In the genomic region with DNA sequence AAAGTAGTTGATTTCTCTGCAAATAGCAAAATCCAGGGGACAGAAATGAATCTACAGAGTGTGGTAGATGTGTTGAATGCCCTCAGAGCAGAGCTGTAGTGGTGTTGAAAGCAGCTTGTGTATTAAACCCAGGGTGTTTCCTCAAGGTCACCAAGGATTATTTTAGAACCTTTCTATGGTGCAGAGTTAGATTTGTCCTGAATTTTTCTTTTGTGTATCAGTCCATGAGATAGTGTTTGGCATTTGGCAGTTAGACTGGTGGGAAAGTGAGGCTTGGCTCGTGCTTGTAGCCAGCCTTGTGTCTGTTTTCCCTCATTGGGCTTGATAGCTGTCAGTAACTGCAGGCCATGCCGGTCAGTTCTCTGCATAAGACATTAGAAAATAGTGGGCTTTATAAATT, we compare ENCODE assay signal across 9 mouse cellular contexts. TPM values are rescaled to one million over a fixed set of nuclear protein-coding genes. Genes with fewer than 3 reads are reported as not detected.
DNase-seq lines count a peak whose midpoint lies in the region; ATAC-seq lines count a peak whose summit lies in the region.
"Had no signal": no experiment of that assay in that cellular context is flagged by ENCODE, and none has a peak within 500 bp of the region (broad histone marks: within the 10 kb centered on the region; RNA-seq: fewer than 3 reads in every experiment).

No protein-coding gene starts in this region.

- ATAC-seq in embryonic facial prominence, embryonic 12.5 days (ENCODE audit: insufficient number of reproducible peaks, insufficient read depth, low FRiP score, low TSS enrichment), result no peak
- no peak for ATAC-seq in midbrain, embryonic 11.5 days (ENCODE audit: low FRiP score)
- no peak for ATAC-seq in erythroid progenitor cell, adult 5-6 weeks (replicated peaks; ENCODE audit: low FRiP score, poor library complexity, severe bottlenecking)

- H3K4me2 ChIP-seq in embryonic facial prominence, embryonic 12.5 days (replicated peaks), result peak overlapping the region; percentile 37
- H3K4me2 ChIP-seq in midbrain, embryonic 11.5 days, result peak overlapping the region; percentile 35

- H3K4me3 ChIP-seq in embryonic facial prominence, embryonic 12.5 days, result peak overlapping the region; percentile 10; the same call in 1 of the 2 replicates
- peak overlapping the region; percentile 13; the same call in 1 of the 2 replicates for H3K4me3 ChIP-seq in midbrain, embryonic 11.5 days (ENCODE audit: low read depth, low read length)

- peaks cover 33% of the 10 kb centered on the region for H3K4me1 ChIP-seq in embryonic facial prominence, embryonic 12.5 days
- peaks cover 26% of the 10 kb centered on the region for H3K4me1 ChIP-seq in midbrain, embryonic 11.5 days (ENCODE audit: control insufficient read depth, insufficient read depth, low read length)

- H3K27ac ChIP-seq in embryonic facial prominence, embryonic 12.5 days, result no peak overlapping the region
- H3K27ac ChIP-seq in midbrain, embryonic 11.5 days (ENCODE audit: low read depth, low read length), result no peak overlapping the region

- H3K27me3 ChIP-seq in embryonic facial prominence, embryonic 12.5 days, result no peaks in the 10 kb centered on the region
- no peaks in the 10 kb centered on the region for H3K27me3 ChIP-seq in midbrain, embryonic 11.5 days (ENCODE audit: control insufficient read depth, insufficient read depth, low read length)

- peak; percentile 86 for DNase-seq in heart, adult 11 months
- DNase-seq in heart, postnatal 25 days (ENCODE audit: low spot score), result no peak
- peak; percentile 62 to 64 for DNase-seq in heart, postnatal 10 days
- peak; percentile 86 for DNase-seq in midbrain, embryonic 11.5 days (ENCODE audit: low spot score, missing footprints)
- DNase-seq in adrenal gland, postnatal 25 days, result no peak
- no peak for DNase-seq in right cerebral cortex, postnatal 25 days
- DNase-seq: adrenal gland, postnatal 10 days had no signal

- no peaks in the 10 kb centered on the region for H3K9me3 ChIP-seq in embryonic facial prominence, embryonic 12.5 days
- no peaks in the 10 kb centered on the region for H3K9me3 ChIP-seq in midbrain, embryonic 11.5 days (ENCODE audit: control insufficient read depth, low read length)

- 34% methylated on average over 2 of the region's 2 CpGs for WGBS in embryonic facial prominence, embryonic 12.5 days
- WGBS in midbrain, embryonic 11.5 days, result 56% methylated on average over 2 of the region's 2 CpGs

- no peak overlapping the region for H3K9ac ChIP-seq in embryonic facial prominence, embryonic 12.5 days
- H3K9ac ChIP-seq in midbrain, embryonic 11.5 days (ENCODE audit: low read length), result peak overlapping the region; percentile 25; the same call in 1 of the 2 replicates

- intact Hi-C loops in heart, postnatal 25 days (cut with DNase I), result no loop called here
- intact Hi-C loops in heart, postnatal 10 days (cut with DNase I), result no loop called here

- H3K36me3 ChIP-seq in embryonic facial prominence, embryonic 12.5 days, result no peaks in the 10 kb centered on the region
- no peaks in the 10 kb centered on the region for H3K36me3 ChIP-seq in midbrain, embryonic 11.5 days (ENCODE audit: control insufficient read depth, insufficient read depth, low read length)

RNA-seq across cellular contexts. Expression of a gene that starts 6.0 kb away (rescaled TPM):
- total RNA-seq in heart, postnatal 25 days (2021), result 10 to 100 TPM; 49.0 to 49.3 TPM
- 204 and 213 TPM in 2 replicates for polyA plus RNA-seq in embryonic facial prominence, embryonic 12.5 days (2016; fragmentation: Nextera tagmentation; extraction: Ambion mirVana)
- 10 to 100 TPM; 68.1 to 73.4 TPM for total RNA-seq in heart, postnatal 10 days (2021)
- 287 and 293 TPM in 2 replicates for polyA plus RNA-seq in midbrain, embryonic 11.5 days (2014; fragmentation: Nextera tagmentation; extraction: Ambion mirVana)
- total RNA-seq in erythroid progenitor cell, adult 5-6 weeks (2015; ENCODE audit: low replicate concordance), result 89.0 and 153 TPM in 2 replicates
- 110 and 122 TPM in 2 replicates for total RNA-seq in erythroid progenitor cell, adult 5-6 weeks (2017; ENCODE audit: low replicate concordance)
- 64.3 and 78.5 TPM in 2 replicates for total RNA-seq in adrenal gland, postnatal 25 days (2021)

Comparison
In these comparisons a context has a peak if more than half of its experiments do, and no peak if none do; other contexts are left out.
1. DNase-seq: peak in heart, adult 11 months (single experiment), heart, postnatal 10 days (2 of 2) and midbrain, embryonic 11.5 days (single experiment); none in heart, postnatal 25 days (single experiment), adrenal gland, postnatal 25 days (single experiment) and right cerebral cortex, postnatal 25 days (single experiment).